Mouse (Mus musculus) cerebellum, adult 9-11 months (tissue): ENCODE data around the gene Ugt8a.

Source experiments
- DNase-seq: peaks from one replicate; pipeline ENCODE4 v3.0.0; 2022

Gene Ugt8a

DNA sequence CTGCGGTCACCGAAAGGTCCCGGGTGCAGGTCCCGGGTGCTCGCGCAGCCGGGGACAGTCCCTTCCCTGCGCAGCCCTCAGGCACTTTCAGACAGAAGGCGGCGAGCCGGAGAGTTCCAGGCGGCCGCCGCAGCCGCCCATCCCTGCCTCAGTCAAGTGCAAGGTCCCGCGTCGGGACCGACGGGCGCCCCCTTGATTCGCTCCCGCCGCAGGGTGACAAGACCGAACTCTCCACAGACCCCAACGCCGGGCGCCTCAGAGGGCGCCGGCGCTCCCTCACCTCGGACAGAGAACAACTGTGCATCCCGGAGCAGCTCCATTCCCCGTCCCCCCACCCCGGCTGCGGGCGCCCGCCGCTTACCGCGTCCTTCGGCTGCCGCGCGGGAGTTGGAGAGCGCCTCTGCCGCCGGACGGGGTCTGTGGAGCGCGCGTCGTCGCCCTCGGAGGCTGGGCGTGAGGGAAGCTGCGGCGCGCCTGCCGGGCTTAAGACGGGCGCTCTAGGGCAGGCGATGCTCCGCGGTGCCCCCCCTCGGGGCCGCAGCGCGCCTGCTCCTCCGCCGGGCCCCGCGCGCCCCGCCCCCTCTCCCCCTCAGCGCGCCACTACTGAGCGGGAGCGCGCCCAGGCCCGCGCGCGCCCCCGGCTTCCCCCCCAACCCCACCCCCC, at the start of gene Ugt8a:
Gene Ugt8a (minus strand): TSS at position 528 of the 664 bp plus-strand sequence.
- DNase-seq = peak; percentile 5

DNA sequence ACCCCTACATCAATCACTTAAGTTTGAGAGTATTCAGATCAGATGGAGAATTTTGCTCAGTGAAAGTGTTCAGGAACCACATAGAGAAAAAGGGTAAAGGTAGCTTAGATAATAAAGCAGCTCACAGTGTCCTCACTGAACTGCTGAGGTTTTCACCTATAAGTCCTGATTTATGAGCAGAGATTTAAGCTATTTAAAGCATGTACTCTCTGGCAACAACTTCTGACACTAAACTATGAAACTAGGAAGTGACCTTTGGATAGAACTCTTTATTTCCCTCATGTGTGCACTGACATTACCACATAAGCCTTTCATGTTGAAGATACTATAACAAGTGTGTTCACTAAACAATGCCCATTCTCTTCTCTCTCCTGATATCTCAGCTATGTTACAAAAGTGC, 48.2 kb upstream of the Ugt8a start:
- DNase-seq = no peak

DNA sequence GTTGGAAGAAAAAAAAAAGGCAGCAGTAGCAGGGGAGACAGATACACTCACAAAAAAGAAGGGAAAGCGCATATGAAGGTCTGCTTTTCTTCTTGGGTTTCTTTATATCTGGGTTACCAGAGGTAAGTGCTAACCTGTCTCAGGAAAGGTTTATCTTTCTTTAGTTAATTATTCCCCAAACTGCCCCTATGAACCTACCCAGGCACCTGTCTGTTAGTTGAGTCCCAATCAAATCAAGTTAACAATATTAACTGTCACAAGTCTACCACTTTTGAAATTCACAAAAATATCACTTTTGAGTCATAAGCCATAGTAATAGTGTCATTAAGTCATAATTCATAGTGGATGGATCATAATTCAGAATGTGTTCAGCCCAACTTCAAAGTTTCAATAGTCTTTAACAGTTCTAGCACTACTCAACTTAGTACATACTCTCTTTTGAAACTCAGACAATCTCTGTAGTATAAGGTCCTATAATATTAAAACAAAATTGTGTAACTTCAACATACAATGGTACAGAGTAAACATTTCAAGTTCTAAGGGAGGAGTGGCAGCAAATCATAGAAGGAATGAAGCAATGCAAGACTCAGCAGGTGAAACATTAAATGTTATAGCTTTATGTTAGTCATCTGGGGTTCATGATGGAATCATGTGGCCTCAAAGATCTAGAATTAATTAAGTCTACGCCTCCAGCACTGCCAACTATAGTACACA, 45.4 kb upstream of the Ugt8a start:
- no peak for DNase-seq

DNA sequence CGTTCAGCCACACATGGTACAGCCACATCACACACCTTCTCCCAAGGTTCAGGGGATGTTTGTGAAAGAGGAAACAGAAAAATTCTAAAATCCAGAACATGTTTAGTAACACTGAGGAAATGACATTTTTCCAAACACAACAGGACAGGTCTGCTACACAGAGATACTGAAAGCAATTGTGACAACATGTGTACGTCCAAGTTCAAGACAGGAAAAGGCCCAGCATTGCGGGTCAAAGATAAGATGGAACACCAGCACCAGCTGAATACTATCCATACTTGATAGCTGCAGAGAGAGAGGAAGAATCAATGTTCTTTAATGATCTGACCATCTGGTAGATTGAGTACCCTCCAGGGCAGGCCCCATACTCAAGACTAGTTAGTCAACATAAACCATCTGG, 41.1 kb upstream of the Ugt8a start:
- DNase-seq = no peak

DNA sequence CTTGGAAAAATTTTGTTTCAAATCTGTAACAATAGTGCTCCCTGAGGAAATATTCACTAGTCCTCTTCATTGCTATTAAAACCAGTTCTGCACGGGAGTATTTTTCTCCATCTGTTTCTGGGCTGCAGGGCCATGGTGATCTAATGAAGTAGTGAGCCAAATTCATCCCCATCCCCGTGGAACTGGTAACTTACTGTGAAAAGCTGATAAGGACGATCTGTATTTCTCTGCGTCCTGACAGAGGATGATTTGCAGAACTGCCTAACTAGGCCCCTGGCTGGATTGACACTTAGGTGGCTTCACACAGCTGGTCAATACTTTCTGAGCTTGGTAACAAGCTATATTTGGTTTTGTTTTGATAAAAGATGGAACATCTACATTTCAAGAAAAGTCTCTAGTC, 37.5 kb upstream of the Ugt8a start:
- no peak for DNase-seq

DNA sequence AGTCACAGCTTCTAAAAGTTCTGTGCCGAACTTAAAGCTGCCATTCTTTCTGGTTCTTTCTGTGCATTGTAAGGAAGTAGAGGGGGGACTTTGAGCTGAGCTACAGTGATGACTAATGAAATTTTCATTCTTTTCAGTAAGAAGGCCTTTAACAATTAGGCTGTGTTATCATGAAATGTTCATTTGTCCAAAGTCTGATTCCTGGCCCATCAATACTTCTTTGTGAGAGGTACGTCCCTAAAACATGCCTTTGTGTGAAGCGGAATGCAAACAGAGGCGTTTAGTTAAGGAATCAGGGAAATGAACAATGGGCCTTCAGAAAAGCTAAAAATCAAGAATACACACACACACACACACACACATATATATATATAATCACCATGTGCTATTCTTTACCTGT, 31.0 kb upstream of the Ugt8a start:
- DNase-seq = no peak

DNA sequence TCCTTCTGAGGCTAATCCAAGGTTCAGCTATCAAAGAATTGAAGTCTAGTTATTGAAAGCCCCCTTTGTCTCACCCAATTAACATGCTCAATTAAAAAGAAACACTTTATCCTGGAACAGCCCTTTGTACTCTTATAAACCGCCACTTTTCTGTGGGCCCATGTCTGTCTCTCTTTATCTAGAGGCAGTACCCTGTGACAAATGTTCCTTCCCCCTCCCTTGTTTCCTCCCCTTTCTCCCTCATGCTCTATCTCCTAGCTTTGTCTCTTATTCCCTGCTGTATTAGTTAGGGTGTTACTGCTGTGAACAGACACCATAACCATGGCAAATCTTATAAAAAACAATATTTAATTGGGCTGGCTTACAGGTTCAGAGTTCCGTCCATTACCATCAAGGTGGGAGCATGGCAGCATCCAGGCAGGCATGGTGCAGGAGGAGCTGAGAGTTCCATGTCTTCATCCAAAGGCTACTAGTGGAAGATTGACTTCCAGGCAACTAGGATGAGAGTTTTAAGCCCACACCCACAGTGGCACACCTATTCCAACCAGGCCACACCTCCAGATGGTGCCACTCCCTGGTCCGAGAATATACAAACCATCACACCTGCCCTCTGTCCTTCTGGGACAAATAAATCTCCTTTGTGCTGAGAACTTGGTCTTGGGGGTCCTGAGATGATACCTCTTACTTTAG, 17.9 kb upstream of the Ugt8a start:
- no peak for DNase-seq

DNA sequence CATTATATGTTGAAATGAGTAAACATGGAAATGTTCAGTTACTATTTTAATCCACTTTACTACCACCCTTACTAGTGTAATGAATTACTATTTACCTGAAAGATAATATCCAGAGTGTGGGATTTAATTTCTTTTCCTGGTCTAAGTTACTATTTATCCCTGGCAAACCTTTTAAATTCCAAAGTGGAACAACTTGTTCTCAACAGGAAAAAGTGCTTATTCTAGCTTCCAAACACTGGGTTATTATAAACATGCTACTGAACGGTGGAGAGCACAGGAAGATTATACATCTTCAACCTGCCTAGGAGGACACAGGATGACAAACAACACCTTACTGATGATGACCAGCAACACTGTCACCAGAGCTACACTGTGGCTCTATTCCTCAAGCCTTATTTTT, 16.5 kb upstream of the Ugt8a start:
- DNase-seq = no peak

DNA sequence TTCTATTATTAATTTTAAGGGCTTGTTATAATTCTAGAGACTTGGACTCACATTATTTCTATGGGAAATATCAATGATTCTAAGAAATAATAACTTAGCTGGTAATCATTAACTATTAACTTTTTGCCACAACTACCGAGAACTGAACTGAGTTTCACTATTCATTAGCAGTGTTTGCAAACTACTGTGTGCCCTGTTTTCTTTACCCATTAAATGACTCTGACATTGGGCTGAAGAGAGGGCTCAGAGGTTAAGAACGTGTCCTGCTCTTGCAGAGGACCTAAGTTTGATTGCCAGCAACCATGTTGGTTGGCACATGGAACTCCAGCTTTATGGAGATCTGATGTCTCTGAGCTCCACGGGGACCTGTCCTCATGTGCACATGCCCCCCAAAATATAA, 2.4 kb upstream of the Ugt8a start:
- no peak for DNase-seq

DNA sequence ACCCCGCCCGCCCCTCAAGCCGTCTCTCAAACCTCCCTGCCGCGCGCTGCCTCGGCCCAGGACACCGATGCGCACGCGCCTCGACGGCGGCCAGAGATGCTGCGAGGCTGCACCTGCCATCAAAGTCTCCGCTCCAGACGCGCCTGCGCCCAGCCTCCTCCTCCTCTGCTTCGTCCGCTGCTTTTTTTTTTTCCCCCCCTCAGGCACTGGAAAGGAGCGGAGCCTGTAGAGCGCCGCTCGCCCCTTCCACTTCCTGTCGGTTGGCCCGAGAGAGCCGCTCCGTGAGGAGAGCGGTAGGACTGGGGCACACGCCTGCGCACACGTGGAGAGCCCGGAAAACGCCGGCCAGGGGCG, 314 bp upstream of the Ugt8a start:
- no peak for DNase-seq

DNA sequence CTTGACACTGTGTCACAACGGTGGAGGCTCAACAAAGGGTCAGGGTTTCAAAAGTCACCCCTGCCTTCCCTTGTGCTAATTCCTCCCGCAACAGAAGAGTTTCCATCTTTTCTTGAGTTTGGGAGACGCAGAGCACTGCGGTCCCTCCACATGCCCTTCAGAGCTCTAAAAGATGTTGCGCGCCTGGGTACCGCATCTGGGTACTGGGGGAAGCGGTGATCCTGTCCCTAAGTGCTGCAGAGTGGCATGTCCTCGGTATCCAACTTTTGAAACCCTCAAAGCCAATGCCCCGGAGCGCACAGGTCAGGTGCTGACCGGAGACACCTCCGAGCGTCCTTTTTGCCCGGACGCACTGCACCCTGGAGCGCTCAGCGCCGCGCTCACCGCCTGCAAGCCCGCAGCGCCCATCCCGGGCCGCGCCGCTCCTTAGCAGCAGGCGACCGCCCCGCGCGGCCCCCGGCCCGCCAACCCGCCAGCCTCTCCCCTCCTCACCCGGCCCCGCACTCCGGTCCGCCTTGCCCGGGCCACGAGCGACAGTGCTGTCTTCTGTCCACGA, 805 bp downstream of the Ugt8a start:
- DNase-seq = no peak

DNA sequence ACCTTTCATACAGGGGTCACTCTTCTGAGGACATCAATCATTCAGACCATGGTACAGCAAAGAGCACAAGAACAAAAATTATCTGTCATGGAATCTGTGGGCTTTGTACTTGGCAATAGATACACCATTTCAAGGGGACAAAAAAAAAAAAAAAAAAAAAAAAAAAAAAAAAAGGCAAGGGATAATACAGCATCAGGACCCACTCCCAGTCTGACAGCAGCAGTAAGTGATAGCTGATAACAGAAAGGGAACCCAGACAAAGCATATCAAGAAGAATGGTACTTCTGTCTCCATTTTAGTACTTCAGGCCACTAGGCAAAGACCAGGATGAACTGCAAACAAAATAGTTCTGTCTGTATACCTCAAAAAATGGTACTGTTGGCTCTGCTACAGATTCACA, 2.6 kb downstream of the Ugt8a start:
- no peak for DNase-seq

DNA sequence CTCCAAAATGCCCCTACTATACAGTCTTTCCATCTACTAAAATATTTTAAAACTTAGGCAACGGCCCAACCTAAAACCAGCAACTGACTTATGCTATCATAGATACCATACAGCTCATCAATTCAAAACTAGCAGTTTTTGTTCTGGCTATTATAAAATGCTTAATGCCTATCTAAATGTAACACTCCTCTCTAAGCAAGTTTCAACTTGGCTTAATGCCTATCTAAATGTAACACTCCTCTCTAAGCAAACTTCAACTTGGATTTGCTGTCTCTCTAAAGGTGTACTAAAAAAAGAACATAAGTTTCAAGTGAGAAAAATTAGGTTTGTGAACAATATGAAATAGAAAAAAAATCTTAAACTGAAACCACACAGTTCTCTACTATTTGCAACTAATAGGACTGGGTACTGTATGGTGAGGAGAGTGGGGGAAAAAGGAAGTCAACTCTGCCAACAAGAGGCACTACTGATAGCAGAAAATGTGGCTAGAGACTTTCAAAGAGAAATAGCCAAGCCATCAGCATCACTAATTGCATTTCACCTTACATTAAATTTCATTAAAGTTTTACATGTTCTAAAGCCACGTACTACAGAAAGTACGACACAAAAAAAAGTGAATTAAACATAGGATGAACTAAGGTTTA, 5.7 kb downstream of the Ugt8a start:
- DNase-seq = no peak

DNA sequence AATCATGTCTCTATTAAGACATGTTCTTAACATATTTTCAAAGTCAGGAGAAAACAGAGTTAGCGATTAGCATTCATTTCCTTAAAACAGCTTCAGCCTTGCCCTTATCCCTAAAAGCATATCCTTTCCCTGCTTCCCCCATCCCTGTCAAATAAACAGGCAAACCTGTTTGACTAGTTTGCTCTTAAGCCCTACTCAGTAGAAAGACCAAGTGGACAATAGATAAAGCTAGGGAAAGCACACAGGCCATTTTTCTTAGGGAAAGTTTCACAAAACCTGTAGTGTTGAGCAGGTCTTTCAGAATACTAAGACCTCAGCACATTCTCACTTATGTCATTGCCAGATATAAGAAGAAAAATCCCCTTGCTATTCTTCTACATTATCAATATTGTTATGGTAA, 7.4 kb downstream of the Ugt8a start:
- no peak for DNase-seq

DNA sequence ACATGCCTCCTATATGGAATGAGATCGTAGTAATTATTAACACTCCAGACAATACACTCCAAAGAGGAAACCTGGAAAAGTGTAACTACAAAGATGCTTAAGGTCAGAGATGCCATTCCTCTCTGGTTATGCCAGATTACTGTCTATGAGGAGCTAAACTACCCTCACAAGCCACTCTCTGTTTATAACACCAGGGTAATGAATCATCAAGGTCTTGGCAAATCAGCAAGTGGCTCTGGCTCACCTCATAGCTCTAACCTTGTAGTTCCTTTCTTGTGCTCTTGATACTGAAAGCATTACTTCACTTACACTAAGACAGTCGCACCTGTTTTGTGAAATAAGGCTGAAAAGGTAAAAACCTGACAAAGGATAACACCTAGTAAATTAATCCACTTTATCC, 17.5 kb downstream of the Ugt8a start:
- no peak for DNase-seq

DNA sequence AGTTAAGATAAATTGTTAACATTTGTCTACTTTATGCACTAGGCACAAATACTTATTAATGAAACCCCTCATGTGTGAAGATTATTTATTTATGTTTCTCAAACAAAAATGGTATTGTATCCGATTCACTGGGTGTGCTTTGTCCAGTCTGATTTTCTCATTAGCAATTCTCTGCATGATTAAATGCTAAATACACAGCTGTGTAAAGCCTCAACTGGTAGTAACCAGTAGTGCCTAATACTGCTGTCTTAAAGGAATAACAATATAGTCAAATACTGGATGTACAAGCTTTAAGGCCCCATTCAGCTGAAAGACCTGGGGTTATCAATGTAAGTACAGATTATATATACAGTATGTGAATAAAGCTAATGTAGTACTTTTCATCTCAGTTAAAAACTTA, 39.4 kb downstream of the Ugt8a start:
- DNase-seq = no peak

DNA sequence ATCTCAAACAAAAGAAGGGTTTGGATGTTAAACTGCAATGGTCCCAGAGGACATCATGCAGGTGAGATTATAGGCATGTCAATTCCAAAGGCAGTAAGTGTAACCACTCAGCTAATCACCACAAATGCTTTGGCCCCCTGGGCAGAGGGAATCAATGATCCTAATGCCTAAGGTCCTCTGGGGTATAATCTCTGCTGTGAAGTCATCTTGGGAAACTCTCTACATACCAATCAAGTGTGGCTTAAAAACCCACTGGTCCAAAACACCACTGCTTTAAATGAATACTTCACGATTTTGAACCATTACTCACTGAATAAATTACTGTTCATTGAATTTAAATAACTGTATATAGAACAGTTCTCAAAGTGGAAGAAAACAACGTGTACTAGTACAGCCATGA, 51.3 kb downstream of the Ugt8a start:
- no peak for DNase-seq

DNA sequence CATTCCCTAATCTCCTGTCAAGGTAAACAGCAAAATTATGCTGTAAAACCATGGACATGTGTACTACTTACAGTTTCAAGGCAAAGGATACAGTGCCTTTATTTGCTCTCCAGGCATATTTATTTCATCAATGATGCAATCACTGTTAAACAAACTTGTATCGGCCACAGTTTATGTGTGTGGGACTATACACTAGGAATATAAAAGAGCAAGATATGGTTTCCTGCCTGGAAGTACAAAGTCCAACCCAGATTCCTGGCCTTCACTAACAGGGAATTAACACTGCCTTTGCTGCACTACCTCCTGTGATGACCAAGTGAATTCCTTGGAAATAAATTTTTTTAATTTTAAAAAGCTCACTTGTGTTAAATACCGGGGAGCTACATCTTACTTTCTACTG, 53.5 kb downstream of the Ugt8a start:
- no peak for DNase-seq

DNA sequence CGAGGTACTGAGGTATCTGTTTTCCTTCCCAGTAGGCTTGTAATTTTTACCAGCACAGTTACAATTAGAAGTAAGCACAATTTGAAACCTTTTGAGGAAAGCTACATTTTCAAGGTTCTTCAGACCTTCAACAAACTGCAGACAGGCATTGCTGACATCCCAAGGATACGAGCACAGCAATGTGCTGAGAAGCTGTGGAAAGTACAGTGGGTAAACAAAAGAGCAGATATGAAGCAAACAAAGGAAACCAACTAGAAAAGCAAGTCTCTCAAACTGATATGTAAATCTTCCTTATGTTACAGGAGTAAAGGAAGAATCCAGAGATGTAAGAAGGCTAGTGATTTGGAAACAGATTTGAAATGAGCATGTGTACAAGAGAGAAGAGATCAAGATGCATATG, 54.0 kb downstream of the Ugt8a start:
- no peak for DNase-seq

DNA sequence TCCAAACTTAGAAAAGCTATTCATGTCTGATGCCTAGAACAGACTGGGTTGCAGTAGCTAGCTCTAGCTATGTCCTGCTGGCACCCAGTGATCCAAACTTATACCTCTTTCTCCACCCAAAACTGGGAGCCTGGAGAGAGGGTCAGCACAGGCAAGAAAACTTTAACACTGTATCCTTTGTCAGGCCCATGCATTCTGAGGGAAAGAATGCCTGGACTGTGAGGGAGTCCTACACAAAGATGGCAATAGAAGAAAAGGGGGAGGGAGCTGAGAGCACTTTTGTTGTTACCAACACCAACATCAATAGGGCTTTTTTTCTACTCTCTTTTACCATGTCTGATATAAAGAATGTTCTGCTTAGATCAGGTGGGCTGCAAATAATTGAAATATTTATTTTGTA, 55.4 kb downstream of the Ugt8a start:
- DNase-seq = no peak

DNA sequence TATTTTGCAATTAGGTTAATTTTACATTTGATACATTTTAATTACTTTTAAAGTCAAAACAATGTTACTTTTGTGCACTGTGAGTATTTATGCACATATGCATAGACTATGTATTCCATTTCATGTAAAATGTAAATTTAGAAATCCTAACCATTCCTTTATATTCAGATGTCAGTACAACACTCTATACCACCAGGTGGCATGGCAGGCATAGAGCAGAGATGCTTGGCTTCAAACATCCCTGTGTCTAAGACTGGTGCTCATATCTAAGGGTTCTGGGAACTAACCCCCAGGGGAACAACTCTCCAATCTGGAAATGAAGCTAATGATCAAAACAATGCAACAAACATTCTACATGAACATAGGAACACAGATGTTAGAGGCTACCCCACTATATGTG, 56.6 kb downstream of the Ugt8a start:
- DNase-seq = no peak

DNA sequence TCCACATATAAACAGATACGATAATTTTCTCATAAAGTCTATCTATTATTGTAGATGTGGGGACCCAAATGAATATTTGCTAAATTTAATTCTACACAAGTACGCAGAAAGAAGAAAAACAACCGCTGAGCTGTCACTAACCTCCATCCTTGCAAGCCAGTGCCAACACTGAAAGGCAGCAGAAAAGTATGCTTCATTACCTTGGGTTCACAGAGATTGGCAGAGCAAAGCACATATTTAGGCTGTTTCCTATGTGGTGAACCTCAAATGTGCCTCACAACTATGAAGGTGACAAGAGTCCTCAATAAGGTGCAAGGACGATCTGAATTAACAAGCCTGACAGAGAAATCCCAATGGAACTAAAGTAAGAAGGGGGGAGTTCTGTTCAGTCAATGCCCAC, 64.0 kb downstream of the Ugt8a start:
- DNase-seq = no peak

DNA sequence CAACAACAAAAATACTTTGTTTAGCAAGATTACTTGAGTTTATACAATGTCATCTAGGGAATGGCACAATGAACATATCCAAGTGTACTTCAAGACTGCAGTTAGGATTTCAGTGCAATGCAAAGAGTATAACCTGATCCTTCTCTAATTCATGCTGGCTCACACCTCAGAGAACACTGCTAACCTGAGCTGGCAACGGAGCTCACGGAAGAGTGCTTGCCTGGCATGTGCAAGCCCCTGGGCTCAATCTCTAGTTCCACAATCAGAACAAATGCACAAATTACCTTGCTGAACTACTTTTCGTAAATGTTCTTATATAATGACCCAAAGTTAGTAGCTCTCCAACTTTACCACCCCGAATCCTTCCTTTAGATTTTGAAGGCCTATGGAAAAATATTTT, 68.5 kb downstream of the Ugt8a start:
- no peak for DNase-seq

DNA sequence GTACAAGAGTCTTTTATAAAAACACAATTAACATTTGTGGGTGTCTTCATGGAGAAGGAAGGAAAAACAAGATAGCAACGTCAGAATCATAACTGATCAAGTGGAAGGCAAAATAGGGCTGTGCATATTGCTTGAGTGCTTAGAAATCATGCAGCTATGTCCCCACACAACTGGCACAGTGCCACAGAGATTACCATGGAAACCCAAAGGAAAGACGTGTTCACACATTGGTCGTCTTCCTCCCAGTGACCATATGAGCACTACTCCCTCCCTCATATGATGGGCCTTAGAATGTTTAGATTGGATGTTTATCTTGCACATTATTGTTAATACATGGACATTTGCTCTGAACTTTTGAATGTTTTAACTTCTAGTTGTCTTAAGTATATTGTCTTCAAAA, 76.8 kb downstream of the Ugt8a start:
- no peak for DNase-seq
